Mouse (Mus musculus) megakaryocyte, embryonic 14.5 days (primary cell): Measurements from ENCODE around the gene Myo18b. TPM values are rescaled to one million over a fixed set of nuclear protein-coding genes. Genes with fewer than 3 reads are reported as not detected.

ENCODE experiments used
- H3K27me3 ChIP-seq: replicated peaks from 2 replicates; pipeline ENCODE3; 2012; ENCODE audit warnings: inconsistent platforms
- H3K36me3 ChIP-seq: replicated peaks from 2 replicates; pipeline ENCODE3; 2012; ENCODE audit warnings: low read length, inconsistent platforms, mixed read lengths
- H3K4me1 ChIP-seq: 2 replicates; pipeline ENCODE4 v1.6.1; 2012; ENCODE audit warnings: inconsistent platforms
- H3K4me3 ChIP-seq: replicated peaks from 2 replicates; pipeline ENCODE3; 2012; ENCODE audit warnings: moderate library complexity, mild to moderate bottlenecking, inconsistent platforms
- H3K9me3 ChIP-seq: 2 replicates; pipeline ENCODE4 v1.6.1; 2012; ENCODE audit warnings: inconsistent platforms
- FLI1 ChIP-seq: IDR thresholded peaks from 2 replicates; pipeline ENCODE4 v1.6.1; 2012; ENCODE audit warnings: low read length, inconsistent platforms, mixed read lengths
- GATA1 ChIP-seq: IDR thresholded peaks from 3 replicates; pipeline ENCODE4 v1.6.1; 2012; ENCODE audit warnings: mixed read lengths, low read length, inconsistent platforms, borderline replicate concordance
- polyA plus RNA-seq: library from polyadenylated mRNA; stranded (reverse); fragments of >175 nt; gene quantifications from 2 replicates; pipeline ENCODE4 v1.2.3, GENCODE M21; 2012; ENCODE audit warnings: low replicate concordance; ENCODE audit not compliant: insufficient read depth

Myo18b gene
- polyA plus RNA-seq, 1 experiment = 0.22 TPM

DNA sequence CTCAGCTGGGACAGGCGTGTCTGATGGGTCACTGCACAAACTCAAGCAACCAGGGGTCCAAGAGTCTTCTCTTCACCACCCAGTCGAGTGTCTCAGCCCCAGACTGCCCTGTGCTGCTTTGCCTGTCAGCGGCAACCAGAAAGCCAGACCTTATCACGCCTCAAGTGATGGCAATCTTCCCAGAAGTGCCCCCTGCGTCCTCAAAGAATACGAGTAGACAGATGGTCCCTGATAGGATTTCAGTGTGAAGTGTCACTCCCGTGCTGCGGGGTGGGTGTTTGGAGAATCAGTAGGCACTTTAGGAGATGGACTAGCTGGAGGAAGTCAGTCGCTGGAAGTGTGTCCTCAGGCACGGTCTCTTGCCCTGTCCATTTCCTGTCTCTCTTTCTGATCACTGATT, 165.6 kb downstream of the Myo18b start:
- H3K4me3 ChIP-seq = no peak overlapping the region
- H3K4me1 ChIP-seq = no peaks in the 10 kb centered on the region
- no peaks in the 10 kb centered on the region for H3K27me3 ChIP-seq
- H3K9me3 ChIP-seq = 0 out of 2 replicates have a peak, but pooled peaks cover 3% of the 10 kb centered on the region
- no peak for TF ChIP-seq GATA1
- H3K36me3 ChIP-seq = no peaks in the 10 kb centered on the region

- no peaks in the 10 kb centered on the region for H3K4me1 ChIP-seq
- TF ChIP-seq GATA1 (no peak), FLI1 (no peak)
- no peak overlapping the region for H3K4me3 ChIP-seq
- no peaks in the 10 kb centered on the region for H3K36me3 ChIP-seq
- 0 out of 2 replicates have a peak, but pooled peaks cover 7% of the 10 kb centered on the region for H3K9me3 ChIP-seq
- H3K27me3 ChIP-seq = no peaks in the 10 kb centered on the region
These were observed 167.7 kb downstream of the Myo18b start for GRCm38 (mm10) chr5:112728432-112728831.

GRCm38 (mm10) chr5:112718655-112719306, 177.4 kb downstream of the Myo18b start:
- Histone ChIP-seq H3K4me3 (no peak overlapping the region), H3K27me3 (no peaks in the 10 kb centered on the region), H3K9me3 (peaks cover 35% of the 10 kb centered on the region), H3K4me1 (no peaks in the 10 kb centered on the region), H3K36me3 (no peaks in the 10 kb centered on the region)
- TF ChIP-seq GATA1 (no peak), FLI1 (no peak)

GRCm38 (mm10) chr5:112714679-112715446, 181.3 kb downstream of the Myo18b start:
- Histone ChIP-seq H3K9me3 (peaks cover 21% of the 10 kb centered on the region), H3K4me3 (no peak overlapping the region), H3K27me3 (no peaks in the 10 kb centered on the region), H3K4me1 (no peaks in the 10 kb centered on the region), H3K36me3 (no peaks in the 10 kb centered on the region)
- TF ChIP-seq GATA1 = no peak
- no peak for TF ChIP-seq FLI1

GRCm38 (mm10) chr5:112709831-112710230, 186.3 kb downstream of the Myo18b start:
- H3K4me1 ChIP-seq = no peaks in the 10 kb centered on the region
- H3K4me3 ChIP-seq = no peak overlapping the region
- H3K27me3 ChIP-seq = no peaks in the 10 kb centered on the region
- peaks cover 11% of the 10 kb centered on the region for H3K9me3 ChIP-seq
- no peak for TF ChIP-seq GATA1
- TF ChIP-seq FLI1 = no peak
- no peaks in the 10 kb centered on the region for H3K36me3 ChIP-seq

DNA sequence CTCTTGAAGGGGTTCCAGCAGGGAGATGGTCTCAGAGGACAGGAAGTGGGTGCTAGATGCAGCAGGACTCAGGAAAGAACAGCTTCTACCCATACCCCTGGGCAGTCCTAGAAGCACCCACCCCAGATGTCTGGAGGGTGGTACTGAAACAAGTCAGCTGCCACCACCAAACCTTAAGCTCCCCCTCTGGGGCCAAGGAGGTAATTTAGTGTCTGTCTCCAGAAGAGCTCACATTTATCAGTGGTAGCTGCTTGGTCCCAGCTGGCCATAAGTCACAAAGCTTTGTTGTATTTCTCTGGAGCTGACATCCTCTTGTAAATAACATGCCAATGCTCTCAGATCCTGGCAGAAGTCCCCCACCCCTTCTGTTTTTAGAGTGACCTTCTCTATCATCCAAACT, 187.7 kb downstream of the Myo18b start:
- Histone ChIP-seq H3K36me3 (no peaks in the 10 kb centered on the region), H3K27me3 (no peaks in the 10 kb centered on the region), H3K4me3 (no peak overlapping the region), H3K4me1 (no peaks in the 10 kb centered on the region), H3K9me3 (peaks cover 11% of the 10 kb centered on the region)
- TF ChIP-seq GATA1 (no peak), FLI1 (no peak)

DNA sequence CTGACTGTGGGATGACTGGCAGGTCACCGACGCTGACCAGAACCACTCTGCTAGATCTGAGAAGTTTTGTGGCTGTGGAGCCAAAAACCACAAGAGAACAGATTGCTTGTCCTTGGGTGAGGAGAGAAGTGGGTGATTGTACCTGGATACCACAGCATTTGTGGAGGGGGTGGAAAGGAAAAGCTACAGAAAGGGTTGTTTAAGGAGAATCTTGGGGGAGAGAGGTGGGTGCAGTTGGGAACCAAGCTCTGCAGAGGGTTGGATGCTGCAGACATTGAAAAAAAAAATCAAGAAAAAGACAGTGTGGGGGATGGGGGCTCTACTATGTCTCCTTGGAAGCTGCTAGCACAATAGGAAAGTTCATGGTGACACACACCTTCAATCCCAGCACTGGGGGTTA, 188.7 kb downstream of the Myo18b start:
- Histone ChIP-seq H3K4me1 (no peaks in the 10 kb centered on the region), H3K27me3 (no peaks in the 10 kb centered on the region), H3K4me3 (peak overlapping the region; percentile 54), H3K36me3 (no peaks in the 10 kb centered on the region), H3K9me3 (peaks cover 11% of the 10 kb centered on the region)
- TF ChIP-seq GATA1 (no peak), FLI1 (no peak)

GRCm38 (mm10) chr5:112700794-112701193, 195.4 kb downstream of the Myo18b start:
- Histone ChIP-seq H3K4me3 (no peak overlapping the region), H3K36me3 (no peaks in the 10 kb centered on the region), H3K4me1 (no peaks in the 10 kb centered on the region), H3K9me3 (no peaks in the 10 kb centered on the region), H3K27me3 (no peaks in the 10 kb centered on the region)
- TF ChIP-seq GATA1 (no peak), FLI1 (no peak)

GRCm38 (mm10) chr5:112696683-112697082, 199.5 kb downstream of the Myo18b start:
- Histone ChIP-seq H3K27me3 (no peaks in the 10 kb centered on the region), H3K4me3 (no peak overlapping the region), H3K4me1 (no peaks in the 10 kb centered on the region), H3K36me3 (no peaks in the 10 kb centered on the region), H3K9me3 (peaks cover under 1% of the 10 kb centered on the region; the same call in 1 of the 2 replicates)
- no peak for TF ChIP-seq GATA1
- TF ChIP-seq FLI1 = no peak

GRCm38 (mm10) chr5:112695254-112695711, 200.9 kb downstream of the Myo18b start:
- H3K4me3 ChIP-seq = no peak overlapping the region
- TF ChIP-seq GATA1 (no peak), FLI1 (no peak)
- H3K9me3 ChIP-seq = peaks cover 3% of the 10 kb centered on the region; the same call in 1 of the 2 replicates
- H3K27me3 ChIP-seq = no peaks in the 10 kb centered on the region
- H3K4me1 ChIP-seq = no peaks in the 10 kb centered on the region
- H3K36me3 ChIP-seq = no peaks in the 10 kb centered on the region
